21 mouse cellular contexts compared by ENCODE assay signal in the genomic region with DNA sequence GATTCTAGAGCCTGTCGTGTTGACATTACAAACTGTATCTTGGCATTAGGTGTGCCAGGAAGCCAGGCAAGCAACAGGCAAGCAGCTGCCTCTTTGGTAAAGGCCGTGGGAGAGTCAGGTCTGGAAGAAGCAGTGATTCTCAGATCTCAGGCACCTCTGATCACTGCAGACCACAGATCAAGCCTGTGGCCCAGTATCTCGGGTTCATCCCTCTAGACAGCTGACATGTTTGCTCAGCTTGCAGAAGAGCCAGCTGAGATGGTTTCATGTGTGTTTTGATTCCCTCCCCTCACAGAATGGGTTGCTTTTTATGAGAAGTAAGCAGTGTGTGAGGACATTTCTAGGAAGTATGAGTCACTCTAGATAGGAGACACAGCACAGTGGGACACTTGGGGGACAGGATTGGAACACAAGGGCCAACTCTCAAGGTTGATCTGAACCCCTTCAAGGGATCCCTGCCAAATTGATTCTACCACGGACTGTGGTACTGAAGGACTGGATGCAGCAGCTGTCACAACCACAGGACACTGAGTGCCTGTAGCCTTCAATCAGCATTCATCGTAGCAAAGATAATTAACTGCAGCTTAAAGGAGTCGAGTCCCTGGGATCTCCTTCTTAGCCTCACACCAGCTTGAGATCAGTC. TPM values are rescaled to one million over a fixed set of nuclear protein-coding genes. Genes with fewer than 3 reads are reported as not detected.
DNase-seq lines count a peak whose midpoint lies in the region; ATAC-seq and TF ChIP-seq lines count a peak whose summit lies in the region.
"Had no signal": no experiment of that assay in that cellular context is flagged by ENCODE, and none has a peak within 500 bp of the region (broad histone marks: within the 10 kb centered on the region; RNA-seq: fewer than 3 reads in every experiment).

No protein-coding gene starts in this region.

- H3K27ac ChIP-seq in heart, embryonic 13.5 days (replicated peaks), result peak overlapping the region; percentile 8; the same call in 1 of the 2 replicates
- H3K27ac ChIP-seq in heart, adult 2 months, result no peak overlapping the region; the same call in 1 of the 2 replicates
- no peak overlapping the region for H3K27ac ChIP-seq in midbrain, postnatal 0 days (ENCODE audit: low read depth, low read length)
- no peak overlapping the region for H3K27ac ChIP-seq in midbrain, embryonic 15.5 days
- H3K27ac ChIP-seq in forebrain, embryonic 14.5 days (ENCODE audit: low read depth, low read length), result no peak overlapping the region
- H3K27ac ChIP-seq: forebrain, embryonic 12.5 days; kidney, postnatal 0 days; limb, embryonic 10.5 days; midbrain, embryonic 13.5 days had no signal

- H3K9me3 ChIP-seq in heart, embryonic 13.5 days, result no peaks in the 10 kb centered on the region
- no peaks in the 10 kb centered on the region for H3K9me3 ChIP-seq in midbrain, postnatal 0 days (ENCODE audit: low read length)
- H3K9me3 ChIP-seq in midbrain, embryonic 15.5 days, result no peaks in the 10 kb centered on the region
- no peaks in the 10 kb centered on the region for H3K9me3 ChIP-seq in forebrain, embryonic 14.5 days (replicated peaks; ENCODE audit: control insufficient read depth, low read length)
- H3K9me3 ChIP-seq: forebrain, embryonic 12.5 days; limb, embryonic 10.5 days; midbrain, embryonic 13.5 days had no signal

- no peaks in the 10 kb centered on the region for H3K36me3 ChIP-seq in heart, embryonic 13.5 days
- no peaks in the 10 kb centered on the region for H3K36me3 ChIP-seq in heart, adult 2 months (ENCODE audit: control insufficient read depth, insufficient read depth, low read length)
- no peaks in the 10 kb centered on the region for H3K36me3 ChIP-seq in midbrain, postnatal 0 days (ENCODE audit: insufficient read depth, low read length)
- H3K36me3 ChIP-seq in midbrain, embryonic 15.5 days (replicated peaks), result no peaks in the 10 kb centered on the region
- H3K36me3 ChIP-seq in forebrain, embryonic 14.5 days (ENCODE audit: control insufficient read depth, insufficient read depth, low read length), result no peaks in the 10 kb centered on the region
- H3K36me3 ChIP-seq: forebrain, embryonic 12.5 days; limb, embryonic 10.5 days; midbrain, embryonic 13.5 days had no signal

- peaks cover 22% of the 10 kb centered on the region for H3K4me1 ChIP-seq in heart, embryonic 13.5 days
- peaks cover 1% of the 10 kb centered on the region for H3K4me1 ChIP-seq in heart, adult 2 months (ENCODE audit: control insufficient read depth, insufficient read depth, low read length)
- no peaks in the 10 kb centered on the region for H3K4me1 ChIP-seq in midbrain, postnatal 0 days (ENCODE audit: insufficient read depth, low read length)
- no peaks in the 10 kb centered on the region for H3K4me1 ChIP-seq in midbrain, embryonic 15.5 days
- no peaks in the 10 kb centered on the region for H3K4me1 ChIP-seq in forebrain, embryonic 14.5 days (ENCODE audit: control insufficient read depth, insufficient read depth, low read length)
- H3K4me1 ChIP-seq: forebrain, embryonic 12.5 days; midbrain, embryonic 13.5 days had no signal

- ATAC-seq in heart, embryonic 13.5 days (ENCODE audit: extremely low read depth, insufficient number of reproducible peaks, low FRiP score, low TSS enrichment), result no peak
- no peak for ATAC-seq in midbrain, postnatal 0 days (ENCODE audit: low FRiP score)
- no peak for ATAC-seq in midbrain, embryonic 15.5 days (replicated peaks)
- no peak for ATAC-seq in forebrain, embryonic 14.5 days
- ATAC-seq: activated CD4-positive, CD25-positive, alpha-beta regulatory T cell, adult 4 months; midbrain, embryonic 13.5 days; Patski had no signal

- 43% methylated on average over 6 of the region's 6 CpGs for WGBS in heart, embryonic 13.5 days
- 51% methylated on average over 6 of the region's 6 CpGs for WGBS in heart, adult 2 months
- 64% methylated on average over 6 of the region's 6 CpGs for WGBS in midbrain, postnatal 0 days
- 68% methylated on average over 6 of the region's 6 CpGs for WGBS in midbrain, embryonic 15.5 days
- WGBS in forebrain, embryonic 14.5 days, result 71% methylated on average over 6 of the region's 6 CpGs

- no peak overlapping the region for H3K4me3 ChIP-seq in heart, embryonic 13.5 days
- no peak overlapping the region for H3K4me3 ChIP-seq in heart, adult 2 months
- H3K4me3 ChIP-seq in midbrain, postnatal 0 days (ENCODE audit: low read depth, low read length), result no peak overlapping the region
- no peak overlapping the region for H3K4me3 ChIP-seq in midbrain, embryonic 15.5 days
- H3K4me3 ChIP-seq in forebrain, embryonic 14.5 days (ENCODE audit: low read depth, low read length), result no peak overlapping the region
- H3K4me3 ChIP-seq: forebrain, embryonic 12.5 days; limb, embryonic 10.5 days; midbrain, embryonic 13.5 days had no signal

- TF ChIP-seq EP300 in heart, adult 2 months (IDR thresholded peaks at IDR 0.05; ENCODE audit: insufficient read depth, low read depth, low read length), result no peak

- no peak overlapping the region for H3K9ac ChIP-seq in heart, embryonic 13.5 days
- H3K9ac ChIP-seq in heart, adult 2 months (ENCODE audit: low read depth, low read length), result no peak overlapping the region
- H3K9ac ChIP-seq in midbrain, postnatal 0 days (replicated peaks; ENCODE audit: low read length, poor library complexity, severe bottlenecking), result no peak overlapping the region
- H3K9ac ChIP-seq in midbrain, embryonic 15.5 days, result no peak overlapping the region
- no peak overlapping the region for H3K9ac ChIP-seq in forebrain, embryonic 14.5 days (ENCODE audit: low read length)
- H3K9ac ChIP-seq: forebrain, embryonic 12.5 days; lung, embryonic 14.5 days; midbrain, embryonic 13.5 days had no signal

- intact Hi-C loops in heart, adult 2 months (cut with DNase I), result no loop called here
- intact Hi-C loops in left cerebral cortex, postnatal 36 days (cut with DNase I), result no loop called here

- no peak overlapping the region for H3K4me2 ChIP-seq in heart, embryonic 13.5 days
- no peak overlapping the region for H3K4me2 ChIP-seq in midbrain, postnatal 0 days (ENCODE audit: low read depth, low read length, poor library complexity, severe bottlenecking)
- H3K4me2 ChIP-seq in midbrain, embryonic 15.5 days, result no peak overlapping the region
- no peak overlapping the region for H3K4me2 ChIP-seq in forebrain, embryonic 14.5 days (ENCODE audit: low read length)
- H3K4me2 ChIP-seq: forebrain, embryonic 12.5 days; liver, embryonic 11.5 days; lung, embryonic 14.5 days; midbrain, embryonic 13.5 days had no signal

- no peak for TF ChIP-seq CTCF in heart, adult 2 months (IDR thresholded peaks at IDR 0.05)
- no peak for TF ChIP-seq CTCF in midbrain, postnatal 0 days (IDR thresholded peaks at IDR 0.05)

- peak; percentile 60 to 82 for DNase-seq in adrenal gland, adult (ENCODE audit: inconsistent age in 2 of 2, low spot score in 1 of 2)
- no peak for DNase-seq in adrenal gland, postnatal 4 days (ENCODE audit: low spot score in 2 of 2)
- DNase-seq in heart, adult 2 months, result no peak
- DNase-seq in midbrain, postnatal 0 days (ENCODE audit: low spot score), result peak; percentile 54
- DNase-seq in left cerebral cortex, postnatal 36 days (ENCODE audit: low spot score in 2 of 2), result no peak
- no peak for DNase-seq in forebrain, embryonic 14.5 days (ENCODE audit: low spot score)
- DNase-seq: cerebellum, adult 9-10 months; gastrocnemius, postnatal 36 days; heart, postnatal 10 days; lung, embryonic 14.5 days; thymus, postnatal 25 days had no signal

- H3K27me3 ChIP-seq in heart, embryonic 13.5 days (replicated peaks), result no peaks in the 10 kb centered on the region
- H3K27me3 ChIP-seq in heart, adult 2 months (ENCODE audit: control insufficient read depth, insufficient read depth, low read length), result no peaks in the 10 kb centered on the region
- H3K27me3 ChIP-seq in midbrain, postnatal 0 days (ENCODE audit: insufficient read depth, low read length), result no peaks in the 10 kb centered on the region
- no peaks in the 10 kb centered on the region for H3K27me3 ChIP-seq in midbrain, embryonic 15.5 days (replicated peaks)
- no peaks in the 10 kb centered on the region for H3K27me3 ChIP-seq in forebrain, embryonic 14.5 days (replicated peaks; ENCODE audit: control insufficient read depth, insufficient read depth, low read length)
- H3K27me3 ChIP-seq: forebrain, embryonic 12.5 days; midbrain, embryonic 13.5 days; Patski had no signal

- no peak for TF ChIP-seq POLR2A in heart, adult 2 months (IDR thresholded peaks at IDR 0.05; ENCODE audit: insufficient read depth, low read depth, low read length)

- H3K79me2 ChIP-seq in heart, adult 2 months (replicated peaks; ENCODE audit: control insufficient read depth, insufficient read depth, low read length), result no peaks in the 10 kb centered on the region

RNA-seq across cellular contexts. Expression of gene Sowahb, which starts 24.7 kb away (rescaled TPM):
- under 1 TPM; 0.85 to 0.90 TPM for total RNA-seq in adrenal gland, postnatal 4 days (2021)
- polyA plus RNA-seq in heart, embryonic 13.5 days (2015; fragmentation: Nextera tagmentation; extraction: Ambion mirVana), result 0.08 TPM in 1 of 2 replicates, not detected in the other
- total RNA-seq in heart, adult 2 months (2021), result under 1 TPM in 1 of 2 experiments, not detected in 1; 0.08 TPM
- polyA plus RNA-seq in heart, adult 2 months (2012; rRNA removed), result 0.04 TPM in 1 of 2 replicates, not detected in the other
- 0.14 and 0.16 TPM in 2 replicates for total RNA-seq in midbrain, postnatal 0 days (2014; rRNA removed)
- polyA plus RNA-seq in midbrain, postnatal 0 days (2015; fragmentation: Nextera tagmentation; extraction: Ambion mirVana), result 0.06 TPM in 1 of 2 replicates, not detected in the other
- 0.04 TPM in 2 replicates for polyA plus RNA-seq in midbrain, embryonic 15.5 days (2015; fragmentation: Nextera tagmentation; extraction: Ambion mirVana)
- total RNA-seq in left cerebral cortex, postnatal 36 days (2021), result 10 to 100 TPM; 17.7 to 22.5 TPM
- polyA plus RNA-seq in forebrain, embryonic 14.5 days (2014; fragmentation: Nextera tagmentation; extraction: Ambion mirVana), result 0.05 TPM in 1 of 2 replicates, not detected in the other
- total RNA-seq: gastrocnemius, postnatal 36 days had no signal
- polyA plus RNA-seq: activated CD4-positive, CD25-positive, alpha-beta regulatory T cell, adult 4 months; midbrain, embryonic 13.5 days; spleen, adult 2 months had no signal

Comparison
In these comparisons a context has a peak if more than half of its experiments do, and no peak if none do; other contexts are left out.
1. DNase-seq: peak in adrenal gland, adult (2 of 2) and midbrain, postnatal 0 days (single experiment); none in adrenal gland, postnatal 4 days (0 of 2), heart, adult 2 months (0 of 2), left cerebral cortex, postnatal 36 days (0 of 2) and forebrain, embryonic 14.5 days (single experiment).